Mouse (Mus musculus): Measurements from ENCODE around the gene Olfr1228.

Olfr1228 gene

GRCm38 (mm10) chr2:89253962-89254361, at the start of gene Olfr1228:
Gene Olfr1228, minus strand, starts transcription at chr2:89254062.
- no peak for DNase-seq (ENCODE audit: low read depth, low spot score)

GRCm38 (mm10) chr2:89297168-89297567, 43.3 kb upstream of the Olfr1228 start, which contains the start of gene Olfr1230:
Gene Olfr1230, minus strand, starts transcription at chr2:89297268.
- DNase-seq (ENCODE audit: low read depth, low spot score), result no peak

- DNase-seq (ENCODE audit: low read depth, low spot score), result no peak
These were observed 34.1 kb upstream of the Olfr1228 start, which contains the start of gene Olfr1229 for GRCm38 (mm10) chr2:89287914-89288313. Gene Olfr1229, minus strand, starts transcription at chr2:89288014.

GRCm38 (mm10) chr2:89199948-89200347, 53.9 kb downstream of the Olfr1228 start, which contains the start of gene Olfr1226:
Gene Olfr1226, minus strand, starts transcription at chr2:89200048.
- DNase-seq (ENCODE audit: low read depth, low spot score), result no peak
